Mouse (Mus musculus) neural tube, embryonic 13.5 days (tissue): Measurements from ENCODE around the gene Nhp2. TPM values are rescaled to one million over a fixed set of nuclear protein-coding genes. Genes with fewer than 3 reads are reported as not detected.
"Not testable (repeated sequence)": the region's sequence is repeated elsewhere in the genome, so short reads cannot be mapped to it uniquely, and the experiment has no call there.

Experiments
- ATAC-seq: fragments of 200-750 bp; cut with Nextera tagmentation; 2 replicates; pipeline ENCODE4 v1.8.0; 2017; ENCODE audit warnings: low read depth, mild to moderate bottlenecking, moderate TSS enrichment, moderate library complexity
- H3K27ac ChIP-seq: fragments of 300-500 bp; sonication (generic); replicated peaks from 2 replicates; pipeline ENCODE4 v1.5.1; 2015; ENCODE audit warnings: moderate library complexity, mild to moderate bottlenecking, inconsistent platforms
- H3K27me3 ChIP-seq: fragments of 300-500 bp; sonication (generic); 2 replicates; pipeline ENCODE4 v1.6.1; 2015; ENCODE audit warnings: mild to moderate bottlenecking, inconsistent platforms
- H3K36me3 ChIP-seq: fragments of 300-500 bp; sonication (generic); 2 replicates; pipeline ENCODE4 v1.6.1; 2015; ENCODE audit warnings: mild to moderate bottlenecking, inconsistent platforms
- H3K4me1 ChIP-seq: fragments of 300-500 bp; sonication (generic); replicated peaks from 2 replicates; pipeline ENCODE4 v1.6.1; 2015; ENCODE audit warnings: inconsistent platforms
- H3K4me2 ChIP-seq: fragments of 300-500 bp; sonication (generic); 2 replicates; pipeline ENCODE4 v1.6.1; 2015; ENCODE audit warnings: inconsistent platforms, mild to moderate bottlenecking, moderate library complexity
- H3K4me3 ChIP-seq: fragments of 300-500 bp; sonication (generic); 2 replicates; pipeline ENCODE4 v1.5.1; 2015; ENCODE audit warnings: mild to moderate bottlenecking, inconsistent platforms
- H3K9ac ChIP-seq: fragments of 300-500 bp; sonication (generic); 2 replicates; pipeline ENCODE4 v1.6.1; 2015; ENCODE audit warnings: moderate library complexity, mild to moderate bottlenecking, inconsistent platforms
- H3K9me3 ChIP-seq: fragments of 300-500 bp; sonication (generic); 2 replicates; pipeline ENCODE4 v1.6.1; 2016; ENCODE audit warnings: inconsistent platforms
- whole genome bisulfite sequencing: fragments of 180-500 bp; shearing (Covaris S2); methylation state at CpG from one replicate; pipeline ENCODE4 v1.1.7; 2015; 5-methylcytosine and 5-hydroxymethylcytosine counted together
- polyA plus RNA-seq: library from polyadenylated mRNA; unstranded; fragments of >200 nt; fragmentation: Nextera tagmentation; extraction: Ambion mirVana; gene quantifications from 2 replicates; pipeline ENCODE4 v1.2.1, GENCODE M21; 2015

Nhp2 gene
- polyA plus RNA-seq, 1 experiment from 2014 or later = 106 TPM

DNA sequence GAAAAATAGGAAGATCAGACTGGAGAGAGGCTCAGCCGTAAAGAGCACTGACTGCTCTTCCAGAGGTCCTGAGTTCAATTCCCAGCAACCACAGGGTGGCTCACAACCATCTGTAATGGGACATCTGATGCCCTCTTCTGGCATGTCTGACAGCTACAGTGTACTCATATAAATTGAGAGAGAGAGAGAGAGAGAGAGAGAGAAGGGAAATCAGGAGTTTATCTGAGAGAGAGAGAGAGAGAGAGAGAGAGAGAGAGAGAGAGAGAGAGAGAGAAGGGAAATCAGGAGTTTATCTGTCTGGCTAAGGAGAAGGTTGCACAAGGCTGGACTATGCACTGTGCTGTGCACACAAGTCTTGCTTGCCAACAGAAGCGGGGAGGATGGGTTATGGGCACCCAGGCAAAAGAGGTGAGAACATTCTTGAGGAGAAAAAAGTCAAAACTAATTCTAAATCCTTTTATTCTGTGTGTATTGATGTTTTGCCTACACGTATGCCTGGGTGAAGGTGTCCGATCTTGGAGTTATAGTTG lies 33.4 kb downstream of the Nhp2 start:
- Histone ChIP-seq H3K27ac (no peak overlapping the region), H3K4me2 (no peak overlapping the region), H3K4me3 (no peak overlapping the region), H3K4me1 (peaks cover 29% of the 10 kb centered on the region), H3K9ac (no peak overlapping the region), H3K27me3 (peaks cover 20% of the 10 kb centered on the region), H3K9me3 (no peaks in the 10 kb centered on the region), H3K36me3 (no peaks in the 10 kb centered on the region)
- 93% methylated on average over 4 of the region's 4 CpGs for WGBS
- ATAC-seq = no peak

DNA sequence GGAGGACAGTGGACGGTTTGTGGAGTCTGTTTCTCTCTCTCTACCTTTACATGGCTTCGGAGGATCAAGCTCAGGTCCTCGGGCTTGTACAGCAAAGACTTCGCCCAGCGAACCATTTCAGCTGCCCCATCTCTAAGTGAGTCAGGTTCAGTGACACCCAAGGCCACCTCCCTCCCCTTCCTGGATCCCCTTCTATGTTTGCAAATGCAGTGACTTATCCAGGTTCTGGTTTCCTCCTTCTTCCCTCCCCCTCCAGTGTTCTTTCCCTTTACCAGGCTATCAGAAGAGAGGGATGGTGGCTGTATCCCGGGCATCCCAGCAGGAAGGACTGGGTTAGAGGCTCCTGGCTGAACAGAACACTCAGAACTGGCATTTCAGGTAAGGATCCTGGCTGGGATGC lies 34.2 kb downstream of the Nhp2 start:
- no peak for ATAC-seq
- Histone ChIP-seq H3K4me1 (peaks cover 30% of the 10 kb centered on the region), H3K27me3 (peaks cover 20% of the 10 kb centered on the region), H3K36me3 (no peaks in the 10 kb centered on the region), H3K4me3 (no peak overlapping the region), H3K9me3 (no peaks in the 10 kb centered on the region), H3K27ac (no peak overlapping the region), H3K9ac (no peak overlapping the region), H3K4me2 (no peak overlapping the region)
- 87% methylated on average over 6 of the region's 6 CpGs for WGBS

GRCm38 (mm10) chr11:51654891-51655290 lies 35.4 kb downstream of the Nhp2 start:
- H3K4me3 ChIP-seq = no peak overlapping the region
- no peaks in the 10 kb centered on the region for H3K36me3 ChIP-seq
- H3K9me3 ChIP-seq = no peaks in the 10 kb centered on the region
- H3K9ac ChIP-seq = no peak overlapping the region
- ATAC-seq = no peak
- H3K27me3 ChIP-seq = peaks cover 8% of the 10 kb centered on the region
- peaks cover 24% of the 10 kb centered on the region for H3K4me1 ChIP-seq
- WGBS = 92% methylated on average over 3 of the region's 3 CpGs
- no peak overlapping the region for H3K4me2 ChIP-seq
- no peak overlapping the region for H3K27ac ChIP-seq

- Histone ChIP-seq H3K9ac (no peak overlapping the region), H3K4me1 (peaks cover 12% of the 10 kb centered on the region), H3K36me3 (no peaks in the 10 kb centered on the region), H3K4me2 (no peak overlapping the region), H3K9me3 (no peaks in the 10 kb centered on the region), H3K27ac (no peak overlapping the region), H3K27me3 (peaks cover 2% of the 10 kb centered on the region; the same call in 1 of the 2 replicates), H3K4me3 (no peak overlapping the region)
- 82% methylated on average over 10 of the region's 10 CpGs for WGBS
- no peak for ATAC-seq
Observed at GRCm38 (mm10) chr11:51656798-51657521, 37.4 kb downstream of the Nhp2 start.

DNA sequence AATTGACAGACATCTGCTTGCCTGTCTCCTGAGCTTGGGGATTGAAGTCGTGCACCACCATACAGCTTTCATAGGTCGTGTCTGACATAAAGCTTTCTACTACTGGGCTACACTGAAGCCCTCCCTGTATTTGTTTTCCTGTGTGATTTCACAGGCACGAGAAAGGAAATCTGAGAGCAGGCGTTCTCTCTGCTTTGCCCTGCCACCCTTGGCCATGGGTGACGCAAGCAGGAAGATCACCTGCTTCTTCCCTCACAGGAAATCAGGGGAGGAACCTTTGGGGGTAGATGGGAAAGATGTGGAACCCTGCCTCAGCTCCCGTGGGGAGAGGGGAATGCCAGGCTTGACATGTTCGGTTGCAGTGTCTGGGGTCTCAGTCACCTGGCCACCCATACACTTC lies 38.8 kb downstream of the Nhp2 start:
- H3K27ac ChIP-seq = peak overlapping the region; percentile 57

GRCm38 (mm10) chr11:51658705-51659104 lies 39.2 kb downstream of the Nhp2 start:
- no peaks in the 10 kb centered on the region for H3K36me3 ChIP-seq
- H3K4me2 ChIP-seq = no peak overlapping the region
- 50% methylated on average over 6 of the region's 6 CpGs for WGBS
- no peak overlapping the region for H3K9ac ChIP-seq
- peak overlapping the region; percentile 57 for H3K27ac ChIP-seq
- H3K27me3 ChIP-seq = no peaks in the 10 kb centered on the region
- H3K4me1 ChIP-seq = peaks cover 12% of the 10 kb centered on the region
- no peak overlapping the region for H3K4me3 ChIP-seq
- ATAC-seq = peak; percentile 82
- H3K9me3 ChIP-seq = no peaks in the 10 kb centered on the region

More for the DNA sequence above, 38.8 kb downstream of the Nhp2 start:
- Histone ChIP-seq H3K9me3 (no peaks in the 10 kb centered on the region), H3K4me2 (no peak overlapping the region), H3K4me3 (no peak overlapping the region), H3K4me1 (peaks cover 12% of the 10 kb centered on the region), H3K27me3 (no peaks in the 10 kb centered on the region), H3K36me3 (no peaks in the 10 kb centered on the region), H3K9ac (no peak overlapping the region)
- WGBS = 69% methylated on average over 7 of the region's 7 CpGs
- ATAC-seq = 0 out of 2 replicates have a peak, but pooled peaks have one; percentile 2

DNA sequence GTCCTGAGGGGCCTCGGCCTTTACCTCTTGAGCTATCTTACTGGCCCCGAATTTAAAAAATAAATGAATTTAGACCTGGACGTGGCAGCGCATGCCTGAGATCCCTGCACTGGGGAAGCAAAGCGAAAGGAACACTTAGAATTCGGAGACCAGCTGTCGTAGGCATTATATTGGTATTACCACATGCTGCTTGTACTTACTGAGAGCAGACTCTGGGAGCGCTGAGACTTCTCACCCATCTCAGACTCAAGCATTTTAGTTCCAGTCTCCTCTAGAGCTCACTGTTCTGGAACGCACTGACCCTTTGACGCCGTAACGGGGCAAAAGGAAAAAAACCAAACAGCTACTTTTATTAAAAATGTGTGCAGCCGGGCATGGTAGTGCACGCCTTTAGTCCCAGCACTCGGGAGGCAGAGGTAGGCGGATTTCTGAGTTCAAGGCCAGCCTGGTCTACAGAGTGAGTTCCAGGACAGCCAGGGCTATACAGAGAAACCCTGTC lies 42.4 kb downstream of the Nhp2 start:
- WGBS = 83% methylated on average over 16 of the region's 16 CpGs
- Histone ChIP-seq H3K4me2 (no peak overlapping the region), H3K9me3 (no peaks in the 10 kb centered on the region), H3K36me3 (no peaks in the 10 kb centered on the region), H3K4me3 (no peak overlapping the region), H3K4me1 (peaks cover 12% of the 10 kb centered on the region), H3K27ac (no peak overlapping the region), H3K27me3 (no peaks in the 10 kb centered on the region), H3K9ac (no peak overlapping the region)
- ATAC-seq = no peak

- H3K9ac ChIP-seq = no peak overlapping the region
- H3K4me2 ChIP-seq = no peak overlapping the region
- no peak overlapping the region for H3K27ac ChIP-seq
- 59% methylated on average over 7 of the region's 7 CpGs for WGBS
- H3K36me3 ChIP-seq = no peaks in the 10 kb centered on the region
- no peak for ATAC-seq
- no peaks in the 10 kb centered on the region for H3K9me3 ChIP-seq
- no peaks in the 10 kb centered on the region for H3K27me3 ChIP-seq
- no peak overlapping the region for H3K4me3 ChIP-seq
- peaks cover 12% of the 10 kb centered on the region for H3K4me1 ChIP-seq
Observed at GRCm38 (mm10) chr11:51662632-51663031, 43.1 kb downstream of the Nhp2 start.

GRCm38 (mm10) chr11:51664747-51665146 lies 45.2 kb downstream of the Nhp2 start:
- 95% methylated on average over 7 of the region's 7 CpGs for WGBS
- ATAC-seq = not testable (repeated sequence)

DNA sequence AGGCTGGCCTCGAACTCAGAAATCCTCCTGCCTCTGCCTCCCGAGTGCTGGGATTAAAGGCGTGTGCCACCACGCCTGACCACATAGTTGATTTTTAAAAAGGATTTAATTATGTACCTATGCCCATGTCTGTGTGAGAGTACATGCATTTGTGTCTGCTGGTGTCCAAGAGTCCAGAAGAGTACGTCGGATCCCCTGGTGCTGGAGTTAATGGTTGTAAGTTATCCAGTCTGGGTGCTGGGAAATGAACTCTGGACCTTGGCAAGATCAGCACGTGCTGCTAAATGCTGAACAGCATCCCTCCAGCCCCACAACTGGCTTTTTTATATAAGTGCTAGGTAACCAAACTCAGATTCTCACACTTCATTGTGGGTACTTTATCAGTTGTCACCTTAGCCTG lies 51.3 kb downstream of the Nhp2 start:
- 96% methylated on average over 7 of the region's 7 CpGs for WGBS
- Histone ChIP-seq H3K4me1 (no peaks in the 10 kb centered on the region), H3K4me3 (no peak overlapping the region), H3K27me3 (no peaks in the 10 kb centered on the region), H3K27ac (no peak overlapping the region), H3K9me3 (no peaks in the 10 kb centered on the region), H3K4me2 (no peak overlapping the region), H3K9ac (no peak overlapping the region), H3K36me3 (no peaks in the 10 kb centered on the region)
- ATAC-seq = no peak

More at GRCm38 (mm10) chr11:51664747-51665146, 45.2 kb downstream of the Nhp2 start:
- not testable (repeated sequence) for H3K4me2 ChIP-seq, H3K4me1 ChIP-seq, H3K4me3 ChIP-seq, H3K36me3 ChIP-seq, H3K27me3 ChIP-seq, H3K9me3 ChIP-seq, H3K9ac ChIP-seq, H3K27ac ChIP-seq

GRCm38 (mm10) chr11:51671376-51671775 lies 51.8 kb downstream of the Nhp2 start:
- no peaks in the 10 kb centered on the region for H3K9me3 ChIP-seq
- no peak for ATAC-seq
- no peak overlapping the region for H3K27ac ChIP-seq
- H3K36me3 ChIP-seq = no peaks in the 10 kb centered on the region
- no peak overlapping the region for H3K9ac ChIP-seq
- 83% methylated on average over 2 of the region's 2 CpGs for WGBS
- H3K4me1 ChIP-seq = no peaks in the 10 kb centered on the region
- no peak overlapping the region for H3K4me2 ChIP-seq
- H3K27me3 ChIP-seq = no peaks in the 10 kb centered on the region
- H3K4me3 ChIP-seq = no peak overlapping the region

GRCm38 (mm10) chr11:51673291-51673690 lies 53.8 kb downstream of the Nhp2 start:
- 81% methylated on average over 9 of the region's 9 CpGs for WGBS
- no peaks in the 10 kb centered on the region for H3K9me3 ChIP-seq

More at GRCm38 (mm10) chr11:51673291-51673690, 53.8 kb downstream of the Nhp2 start:
- no peak overlapping the region for H3K27ac ChIP-seq
- H3K4me2 ChIP-seq = no peak overlapping the region
- ATAC-seq = no peak
- no peaks in the 10 kb centered on the region for H3K36me3 ChIP-seq
- H3K4me3 ChIP-seq = no peak overlapping the region
- no peaks in the 10 kb centered on the region for H3K4me1 ChIP-seq
- no peaks in the 10 kb centered on the region for H3K27me3 ChIP-seq
- H3K9ac ChIP-seq = no peak overlapping the region
